Mouse (Mus musculus): ENCODE measurements around the gene Tmem273. TPM values are rescaled to one million over a fixed set of nuclear protein-coding genes. Genes with fewer than 3 reads are reported as not detected.

Gene Tmem273
- polyA plus RNA-seq, 1 experiment from 2014 or later: 0.53 TPM

GRCm38 (mm10) chr14:32836191-32836590, 50.4 kb downstream of the Tmem273 start:
- Histone ChIP-seq H3K9me3 (ENCODE audit: control insufficient read depth, low read length) (no peaks in the 10 kb centered on the region), H3K27ac (replicated peaks in 1 of 2; ENCODE audit: control insufficient read depth in 1 of 2, insufficient read depth in 1 of 2, low read depth in 2 of 2, low read length in 2 of 2) (no peak overlapping the region)
- ATAC-seq (ENCODE audit: insufficient number of reproducible peaks, insufficient read depth, low FRiP score, low read depth): no peak

DNA sequence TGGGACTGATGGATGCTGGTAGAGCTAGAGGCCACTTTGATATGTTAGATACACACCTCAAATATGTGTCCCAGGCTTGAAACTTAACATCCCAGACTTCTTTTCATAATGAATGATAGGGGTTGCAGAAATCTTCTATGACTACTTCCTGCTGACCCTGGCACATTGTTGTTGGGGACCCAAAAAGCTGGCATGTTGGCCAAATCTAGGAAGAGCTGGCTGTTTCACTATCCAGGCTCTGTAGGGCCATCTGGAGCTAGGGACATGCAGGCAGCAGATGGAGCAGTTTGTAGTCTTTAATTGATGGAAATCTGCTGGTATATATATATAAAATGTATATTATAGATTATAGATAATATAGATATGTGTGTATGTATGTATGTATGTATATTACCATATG, 56.3 kb downstream of the Tmem273 start:
- no peaks in the 10 kb centered on the region for H3K9me3 ChIP-seq (ENCODE audit: control insufficient read depth, low read length)
- no peaks in the 10 kb centered on the region for H3K27me3 ChIP-seq (ENCODE audit: control insufficient read depth, insufficient read depth, low read length)
- H3K27ac ChIP-seq (replicated peaks in 1 of 2; ENCODE audit: control insufficient read depth in 1 of 2, insufficient read depth in 1 of 2, low read depth in 2 of 2, low read length in 2 of 2): no peak overlapping the region
- no peaks in the 10 kb centered on the region for H3K36me3 ChIP-seq (ENCODE audit: control insufficient read depth, insufficient read depth, low read length)
- no peak for ATAC-seq (ENCODE audit: insufficient number of reproducible peaks, insufficient read depth, low FRiP score, low read depth)
- H3K9ac ChIP-seq (ENCODE audit: low read length): no peak overlapping the region
- H3K4me1 ChIP-seq (ENCODE audit: control insufficient read depth in 2 of 2, insufficient read depth in 2 of 2, low read length in 2 of 2): no peaks in the 10 kb centered on the region
- H3K4me2 ChIP-seq (ENCODE audit: low read length): no peak overlapping the region
- H3K4me3 ChIP-seq (ENCODE audit: control insufficient read depth in 1 of 2, insufficient read depth in 1 of 2, low read depth in 1 of 2, low read length in 2 of 2): no peak overlapping the region

More at GRCm38 (mm10) chr14:32836191-32836590, 50.4 kb downstream of the Tmem273 start:
- H3K36me3 ChIP-seq (ENCODE audit: control insufficient read depth, insufficient read depth, low read length): no peaks in the 10 kb centered on the region
- H3K27me3 ChIP-seq (ENCODE audit: control insufficient read depth, insufficient read depth, low read length): no peaks in the 10 kb centered on the region
- H3K4me1 ChIP-seq (ENCODE audit: control insufficient read depth in 2 of 2, insufficient read depth in 2 of 2, low read length in 2 of 2): peaks cover 0 to 2% of the 10 kb centered on the region in 2 experiments; a peak in 1 of 4 replicates
- H3K4me2 ChIP-seq (ENCODE audit: low read length): no peak overlapping the region
- no peak overlapping the region for H3K9ac ChIP-seq (ENCODE audit: low read length)
- 85% methylated on average over 10 of the region's 11 CpGs for WGBS
- H3K4me3 ChIP-seq (ENCODE audit: control insufficient read depth in 1 of 2, insufficient read depth in 1 of 2, low read depth in 1 of 2, low read length in 2 of 2): no peak overlapping the region

GRCm38 (mm10) chr14:32854059-32854458, 68.3 kb downstream of the Tmem273 start:
- Histone ChIP-seq H3K4me1 (ENCODE audit: control insufficient read depth in 2 of 2, insufficient read depth in 2 of 2, low read length in 2 of 2) (peaks cover 11 to 13% of the 10 kb centered on the region in 2 experiments; a peak in 3 of 4 replicates), H3K27ac (replicated peaks in 1 of 2; ENCODE audit: control insufficient read depth in 1 of 2, insufficient read depth in 1 of 2, low read depth in 2 of 2, low read length in 2 of 2) (no peak overlapping the region), H3K36me3 (ENCODE audit: control insufficient read depth, insufficient read depth, low read length) (no peaks in the 10 kb centered on the region), H3K4me2 (ENCODE audit: low read length) (no peak overlapping the region), H3K27me3 (ENCODE audit: control insufficient read depth, insufficient read depth, low read length) (no peaks in the 10 kb centered on the region), H3K4me3 (ENCODE audit: control insufficient read depth in 1 of 2, insufficient read depth in 1 of 2, low read depth in 1 of 2, low read length in 2 of 2) (no peak overlapping the region), H3K9me3 (ENCODE audit: control insufficient read depth, low read length) (no peaks in the 10 kb centered on the region), H3K9ac (ENCODE audit: low read length) (no peak overlapping the region)
- ATAC-seq (ENCODE audit: insufficient number of reproducible peaks, insufficient read depth, low FRiP score, low read depth): no peak
- WGBS: 89% methylated on average over 4 of the region's 4 CpGs

DNA sequence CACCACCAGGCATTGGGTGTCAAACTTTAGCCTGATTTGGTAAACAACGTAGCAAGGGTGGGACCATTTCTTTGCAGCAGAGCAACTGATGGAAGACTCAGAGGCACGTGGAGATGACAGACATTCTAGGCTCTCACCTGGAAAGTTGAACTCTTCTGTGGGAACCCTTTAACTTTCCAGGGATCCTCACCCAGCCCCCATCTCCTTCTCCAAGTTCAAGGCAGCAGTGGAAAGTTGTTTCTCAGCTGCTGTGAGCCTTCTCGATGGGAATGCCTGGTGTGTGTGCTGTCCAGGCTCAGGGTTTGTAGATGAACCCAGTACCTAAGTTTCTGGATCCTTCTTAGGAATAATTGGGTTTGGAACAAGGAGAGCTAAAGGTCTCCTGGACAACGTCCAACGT, 70.5 kb downstream of the Tmem273 start:
- peak overlapping the region; percentile 91 for H3K9ac ChIP-seq (ENCODE audit: low read length)
- H3K4me1 ChIP-seq (ENCODE audit: control insufficient read depth in 2 of 2, insufficient read depth in 2 of 2, low read length in 2 of 2): peaks cover 26 to 35% of the 10 kb centered on the region in 2 experiments
- no peaks in the 10 kb centered on the region for H3K9me3 ChIP-seq (ENCODE audit: control insufficient read depth, low read length)
- peak overlapping the region; percentile 70 to 74 for H3K4me3 ChIP-seq (ENCODE audit: control insufficient read depth in 1 of 2, insufficient read depth in 1 of 2, low read depth in 1 of 2, low read length in 2 of 2)
- no peaks in the 10 kb centered on the region for H3K27me3 ChIP-seq (ENCODE audit: control insufficient read depth, insufficient read depth, low read length)
- peak overlapping the region; percentile 83 for H3K4me2 ChIP-seq (ENCODE audit: low read length)
- peak overlapping the region in 1 of 2 experiments; percentile 70; a peak in 1 of 4 replicates for H3K27ac ChIP-seq (replicated peaks in 1 of 2; ENCODE audit: control insufficient read depth in 1 of 2, insufficient read depth in 1 of 2, low read depth in 2 of 2, low read length in 2 of 2)
- WGBS: 36% methylated on average over 5 of the region's 5 CpGs
- H3K36me3 ChIP-seq (ENCODE audit: control insufficient read depth, insufficient read depth, low read length): no peaks in the 10 kb centered on the region
- no peak for ATAC-seq (ENCODE audit: insufficient number of reproducible peaks, insufficient read depth, low FRiP score, low read depth)

DNA sequence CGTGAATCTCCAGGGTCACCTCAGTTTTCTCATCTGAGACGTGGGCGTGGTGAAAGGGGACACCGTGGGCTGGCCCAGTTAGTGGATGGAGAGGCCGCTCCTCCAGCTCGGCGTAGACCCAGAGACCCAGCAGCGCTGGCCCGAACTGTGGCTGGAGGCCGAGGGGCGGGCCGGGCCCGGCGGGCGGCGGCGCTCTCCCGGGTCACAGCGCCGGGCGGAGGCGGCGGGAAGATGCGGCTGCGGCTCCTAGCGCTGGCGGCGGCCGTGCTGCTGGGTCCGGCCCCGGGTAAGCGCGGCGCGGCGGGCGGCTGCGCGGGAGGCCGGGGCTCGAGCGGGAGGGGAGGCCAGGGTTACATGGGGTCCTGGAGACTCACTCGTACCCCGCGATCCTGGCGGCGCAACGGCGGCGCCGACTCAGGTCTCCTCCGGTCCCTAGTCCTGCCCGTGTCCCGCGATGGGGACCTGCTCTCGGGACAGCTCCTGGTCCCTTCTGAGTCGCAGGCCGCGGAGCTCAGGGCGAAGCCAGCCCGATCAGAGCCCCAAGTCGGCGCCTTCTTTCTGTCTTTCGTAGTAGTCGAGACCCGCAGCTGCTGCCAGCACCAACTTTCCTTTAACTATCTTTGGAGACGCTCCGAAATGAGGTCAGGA, 71.0 kb downstream of the Tmem273 start, which contains the start of gene Vstm4:
Gene Vstm4, plus strand, starts transcription at position 76 of the 648 bp plus-strand sequence.
- peak; percentile 70; the same call in 1 of the 2 replicates for ATAC-seq (ENCODE audit: insufficient number of reproducible peaks, insufficient read depth, low FRiP score, low read depth)
- Histone ChIP-seq H3K4me1 (ENCODE audit: control insufficient read depth in 2 of 2, insufficient read depth in 2 of 2, low read length in 2 of 2) (peaks cover 32 to 40% of the 10 kb centered on the region in 2 experiments), H3K36me3 (ENCODE audit: control insufficient read depth, insufficient read depth, low read length) (no peaks in the 10 kb centered on the region), H3K27me3 (ENCODE audit: control insufficient read depth, insufficient read depth, low read length) (no peaks in the 10 kb centered on the region), H3K9me3 (ENCODE audit: control insufficient read depth, low read length) (no peaks in the 10 kb centered on the region), H3K4me2 (ENCODE audit: low read length) (peak within 1 kb of the TSS; percentile 83), H3K4me3 (ENCODE audit: control insufficient read depth in 1 of 2, insufficient read depth in 1 of 2, low read depth in 1 of 2, low read length in 2 of 2) (peak within 1 kb of the TSS; percentile 70 to 74), H3K9ac (ENCODE audit: low read length) (peak within 1 kb of the TSS; percentile 91), H3K27ac (replicated peaks in 1 of 2; ENCODE audit: control insufficient read depth in 1 of 2, insufficient read depth in 1 of 2, low read depth in 2 of 2, low read length in 2 of 2) (peak within 1 kb of the TSS; percentile 35 to 70; a peak in 3 of 4 replicates)
- under 1% methylated on average over 55 of the region's 68 CpGs for WGBS

GRCm38 (mm10) chr14:32858361-32858760, 72.6 kb downstream of the Tmem273 start:
- 94% methylated on average over 10 of the region's 10 CpGs for WGBS
- H3K4me1 ChIP-seq (ENCODE audit: control insufficient read depth in 2 of 2, insufficient read depth in 2 of 2, low read length in 2 of 2): peaks cover 34 to 49% of the 10 kb centered on the region in 2 experiments

GRCm38 (mm10) chr14:32858941-32859510, 73.3 kb downstream of the Tmem273 start:
- Histone ChIP-seq H3K4me3 (ENCODE audit: control insufficient read depth in 1 of 2, insufficient read depth in 1 of 2, low read depth in 1 of 2, low read length in 2 of 2) (no peak overlapping the region), H3K27me3 (ENCODE audit: control insufficient read depth, insufficient read depth, low read length) (no peaks in the 10 kb centered on the region), H3K36me3 (ENCODE audit: control insufficient read depth, insufficient read depth, low read length) (peaks cover 5% of the 10 kb centered on the region; the same call in 1 of the 2 replicates), H3K9ac (ENCODE audit: low read length) (no peak overlapping the region), H3K9me3 (ENCODE audit: control insufficient read depth, low read length) (no peaks in the 10 kb centered on the region), H3K4me2 (ENCODE audit: low read length) (no peak overlapping the region), H3K4me1 (ENCODE audit: control insufficient read depth in 2 of 2, insufficient read depth in 2 of 2, low read length in 2 of 2) (peaks cover 34 to 49% of the 10 kb centered on the region in 2 experiments), H3K27ac (replicated peaks in 1 of 2; ENCODE audit: control insufficient read depth in 1 of 2, insufficient read depth in 1 of 2, low read depth in 2 of 2, low read length in 2 of 2) (0 out of 4 replicates have a peak overlapping the region, but pooled peaks of 1 of the 2 experiments have one; percentile 20)
- 61% methylated on average over 6 of the region's 6 CpGs for WGBS
- no peak for ATAC-seq (ENCODE audit: insufficient number of reproducible peaks, insufficient read depth, low FRiP score, low read depth)

More at GRCm38 (mm10) chr14:32858361-32858760, 72.6 kb downstream of the Tmem273 start:
- Histone ChIP-seq H3K27ac (replicated peaks in 1 of 2; ENCODE audit: control insufficient read depth in 1 of 2, insufficient read depth in 1 of 2, low read depth in 2 of 2, low read length in 2 of 2) (no peak overlapping the region), H3K4me2 (ENCODE audit: low read length) (no peak overlapping the region), H3K27me3 (ENCODE audit: control insufficient read depth, insufficient read depth, low read length) (no peaks in the 10 kb centered on the region), H3K9me3 (ENCODE audit: control insufficient read depth, low read length) (no peaks in the 10 kb centered on the region), H3K36me3 (ENCODE audit: control insufficient read depth, insufficient read depth, low read length) (no peaks in the 10 kb centered on the region), H3K4me3 (ENCODE audit: control insufficient read depth in 1 of 2, insufficient read depth in 1 of 2, low read depth in 1 of 2, low read length in 2 of 2) (no peak overlapping the region), H3K9ac (ENCODE audit: low read length) (no peak overlapping the region)
- ATAC-seq (ENCODE audit: insufficient number of reproducible peaks, insufficient read depth, low FRiP score, low read depth): no peak

All from heart, embryonic 14.5 days (tissue).